Mouse (Mus musculus) liver, embryonic 14.5 days (tissue): ENCODE results near the gene Pdgfa.

Experiments
- CTCF ChIP-seq: IDR thresholded peaks from 2 replicates; pipeline ENCODE4 v1.5.1; 2016; ENCODE audit warnings: antibody characterized with exemption, low read depth, control low read depth
- EP300 ChIP-seq: IDR thresholded peaks from 2 replicates; pipeline ENCODE4 v1.6.1; 2016; ENCODE audit warnings: antibody characterized with exemption, low read depth

DNA sequence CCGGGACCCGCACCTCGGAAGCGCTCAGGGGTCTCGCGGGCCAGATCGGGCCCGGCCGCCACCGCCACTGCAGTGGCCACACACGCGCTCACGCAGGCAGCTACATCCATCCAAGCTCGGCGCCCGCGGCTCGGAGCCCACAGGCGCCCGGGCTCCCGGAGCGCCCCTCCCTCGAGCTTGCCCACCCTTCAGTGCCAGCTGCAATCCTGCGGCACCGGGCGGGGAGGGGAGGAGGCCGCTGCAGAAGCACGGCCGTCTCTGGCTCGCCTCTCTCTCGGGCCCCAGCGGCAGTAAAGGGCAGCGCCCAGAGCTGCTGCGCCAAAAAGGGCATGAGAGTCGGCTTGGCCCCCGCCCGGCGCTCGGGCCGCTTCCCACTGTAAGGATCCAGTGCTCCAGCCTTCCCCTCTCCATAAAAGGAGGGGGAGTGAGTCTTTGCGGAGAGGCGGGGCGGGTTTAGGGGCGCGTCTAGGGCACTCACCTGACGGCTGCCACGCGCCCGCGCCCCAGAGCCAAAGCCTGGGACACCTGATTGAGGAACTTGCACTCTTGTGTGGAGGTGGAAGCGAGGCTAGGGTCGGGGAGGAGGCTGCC lies 1.4 kb downstream of the Pdgfa start:
- TF ChIP-seq CTCF (0 out of 2 replicates have a peak, but pooled peaks have one; percentile 6), EP300 (no peak)
